Mouse (Mus musculus): ENCODE measurements at regions not wholly inside any gene's neighbourhood (a gene's known extent, or its start where the extent isn't known, plus 50 kb on each side); places are given as distances from the start of the nearest gene placed in this dataset.
"Not testable (repeated sequence)": the region's sequence is repeated elsewhere in the genome, so short reads cannot be mapped to it uniquely, and the experiment has no call there.

- DNase-seq: peak; percentile 24
Observed at GRCm38 (mm10) chr15:89730320-89730719, 111.3 kb downstream of the Syt10 start.

GRCm38 (mm10) chr15:89724356-89724755, 117.3 kb downstream of the Syt10 start:
- DNase-seq: no peak

GRCm38 (mm10) chr15:89697221-89697620, 105.5 kb upstream of the Rabl2 start:
- peak; percentile 61 for DNase-seq

GRCm38 (mm10) chr15:89676366-89676765, 84.6 kb upstream of the Rabl2 start:
- DNase-seq: no peak

- not testable (repeated sequence) for DNase-seq
Observed at GRCm38 (mm10) chr15:89656558-89656957, 64.8 kb upstream of the Rabl2 start.
